Mouse (Mus musculus): ENCODE results near the gene Ccdc34. TPM values are rescaled to one million over a fixed set of nuclear protein-coding genes. Genes with fewer than 3 reads are reported as not detected.
"Not testable (repeated sequence)": the region's sequence is repeated elsewhere in the genome, so short reads cannot be mapped to it uniquely, and the experiment has no call there.

Gene Ccdc34
- polyA plus RNA-seq, 1 experiment from 2014 or later = 65.0 TPM

DNA sequence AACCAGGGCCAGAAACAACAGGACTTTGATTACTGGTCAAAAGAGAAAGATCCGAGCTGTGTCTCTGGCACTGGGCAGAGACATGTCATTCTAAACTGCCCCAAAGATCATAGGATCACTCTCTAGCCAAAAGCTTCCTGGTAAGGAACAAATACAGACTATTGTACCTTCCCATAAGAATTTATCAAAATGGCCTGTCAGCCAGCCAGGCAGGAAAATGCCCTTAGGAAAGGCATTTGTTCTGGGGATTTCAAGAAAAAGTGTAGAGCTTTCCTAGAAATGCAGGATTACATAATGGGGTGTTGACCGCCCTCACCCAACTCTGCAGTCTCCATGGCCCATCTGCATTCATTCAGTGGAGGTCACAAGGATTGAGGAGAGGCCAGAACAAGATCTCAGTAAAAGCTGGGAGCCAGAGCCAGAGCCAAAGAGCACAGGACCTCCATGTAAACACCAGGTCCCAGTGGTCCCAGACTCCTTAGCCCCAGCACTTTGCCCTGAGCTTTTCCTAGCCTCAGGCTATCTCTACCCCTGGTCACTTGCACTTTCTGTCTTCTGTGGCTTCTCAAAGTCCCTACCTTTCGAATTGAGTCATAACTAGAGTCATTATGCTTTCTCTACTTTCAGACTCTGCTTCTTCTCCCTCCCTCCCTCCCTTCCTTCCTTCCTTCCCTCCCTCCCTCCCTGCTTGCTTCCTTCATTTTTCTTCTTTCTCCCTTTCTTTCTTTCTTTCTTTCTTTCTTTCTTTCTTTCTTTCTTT lies 115.9 kb downstream of the Ccdc34 start:
- H3K4me2 ChIP-seq (replicated peaks; ENCODE audit: low read depth, low read length) = no peak overlapping the region
- no peaks in the 10 kb centered on the region for H3K4me1 ChIP-seq (replicated peaks; ENCODE audit: control insufficient read depth, insufficient read depth, low read length)
- no peaks in the 10 kb centered on the region for H3K27me3 ChIP-seq (ENCODE audit: control insufficient read depth, insufficient read depth, low read length)
- H3K9ac ChIP-seq (ENCODE audit: low read depth, low read length) = no peak overlapping the region
- WGBS = 63% methylated on average over 3 of the region's 3 CpGs
- no peak overlapping the region for H3K27ac ChIP-seq (ENCODE audit: low read depth, low read length)
- ATAC-seq (ENCODE audit: low FRiP score) (no peak), DNase-seq (ENCODE audit: low spot score) (no peak)
- no peak overlapping the region for H3K4me3 ChIP-seq (ENCODE audit: low read depth, low read length)
- no peaks in the 10 kb centered on the region for H3K9me3 ChIP-seq (ENCODE audit: control insufficient read depth, low read length)
- no peaks in the 10 kb centered on the region for H3K36me3 ChIP-seq (ENCODE audit: control insufficient read depth, insufficient read depth, low read length)

DNA sequence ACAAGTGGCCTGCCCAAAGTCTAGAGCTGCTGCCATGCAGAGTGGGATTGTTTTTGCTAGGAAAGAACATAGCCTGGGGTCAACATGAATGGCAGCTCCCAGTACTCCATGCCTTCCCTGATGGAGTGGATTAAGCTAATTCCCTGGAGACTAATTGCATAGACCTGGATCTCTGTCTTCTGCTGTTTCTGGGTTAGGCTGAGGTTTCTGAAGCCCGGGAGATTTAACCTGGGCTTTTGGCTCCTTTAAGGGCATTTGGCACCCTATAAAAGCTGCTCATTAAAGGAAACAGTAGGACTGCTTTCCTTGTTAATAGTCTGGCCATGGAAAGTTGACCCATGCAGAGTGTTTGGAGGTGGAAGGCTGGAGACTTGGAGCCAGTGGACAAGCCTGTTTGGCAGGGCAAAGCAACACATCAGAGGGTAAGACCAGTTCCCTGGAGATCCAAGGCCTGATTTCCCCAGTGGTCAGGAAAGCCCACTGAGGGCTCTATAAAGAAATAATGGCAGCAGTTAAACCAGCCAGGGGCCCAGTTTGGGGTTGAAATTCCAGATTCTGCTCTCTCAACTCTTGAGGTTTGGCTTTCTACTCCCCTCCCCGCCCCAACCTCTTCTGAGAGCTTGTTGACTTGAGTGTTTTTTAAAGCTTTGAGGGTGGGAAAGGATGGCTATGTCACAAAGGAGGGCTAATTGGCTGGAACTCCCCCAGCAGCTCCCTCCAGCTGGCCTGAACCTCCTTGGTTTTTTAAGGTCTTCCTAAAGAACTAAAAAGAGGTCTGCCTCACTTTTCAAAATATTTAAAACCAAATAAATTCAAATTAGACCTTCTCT lies 117.4 kb downstream of the Ccdc34 start:
- H3K27ac ChIP-seq (ENCODE audit: low read depth, low read length) = no peak overlapping the region
- H3K27me3 ChIP-seq (ENCODE audit: control insufficient read depth, insufficient read depth, low read length) = no peaks in the 10 kb centered on the region
- ATAC-seq (ENCODE audit: low FRiP score) (no peak), DNase-seq (ENCODE audit: low spot score) (no peak)
- no peaks in the 10 kb centered on the region for H3K9me3 ChIP-seq (ENCODE audit: control insufficient read depth, low read length)
- no peak overlapping the region for H3K4me2 ChIP-seq (replicated peaks; ENCODE audit: low read depth, low read length)
- 63% methylated on average over 2 of the region's 2 CpGs for WGBS
- no peak overlapping the region for H3K9ac ChIP-seq (ENCODE audit: low read depth, low read length)
- H3K36me3 ChIP-seq (ENCODE audit: control insufficient read depth, insufficient read depth, low read length) = no peaks in the 10 kb centered on the region
- no peaks in the 10 kb centered on the region for H3K4me1 ChIP-seq (replicated peaks; ENCODE audit: control insufficient read depth, insufficient read depth, low read length)
- H3K4me3 ChIP-seq (ENCODE audit: low read depth, low read length) = no peak overlapping the region

GRCm38 (mm10) chr2:110137291-110137690 lies 119.7 kb downstream of the Ccdc34 start:
- Histone ChIP-seq H3K4me1 (replicated peaks; ENCODE audit: control insufficient read depth, insufficient read depth, low read length) (no peaks in the 10 kb centered on the region), H3K36me3 (ENCODE audit: control insufficient read depth, insufficient read depth, low read length) (no peaks in the 10 kb centered on the region), H3K9me3 (ENCODE audit: control insufficient read depth, low read length) (no peaks in the 10 kb centered on the region), H3K4me3 (ENCODE audit: low read depth, low read length) (no peak overlapping the region), H3K27ac (ENCODE audit: low read depth, low read length) (no peak overlapping the region), H3K9ac (ENCODE audit: low read depth, low read length) (no peak overlapping the region), H3K27me3 (ENCODE audit: control insufficient read depth, insufficient read depth, low read length) (no peaks in the 10 kb centered on the region), H3K4me2 (replicated peaks; ENCODE audit: low read depth, low read length) (no peak overlapping the region)
- 79% methylated on average over 1 of the region's 1 CpGs for WGBS
- DNase-seq (ENCODE audit: low spot score) (no peak), ATAC-seq (ENCODE audit: low FRiP score) (no peak)

DNA sequence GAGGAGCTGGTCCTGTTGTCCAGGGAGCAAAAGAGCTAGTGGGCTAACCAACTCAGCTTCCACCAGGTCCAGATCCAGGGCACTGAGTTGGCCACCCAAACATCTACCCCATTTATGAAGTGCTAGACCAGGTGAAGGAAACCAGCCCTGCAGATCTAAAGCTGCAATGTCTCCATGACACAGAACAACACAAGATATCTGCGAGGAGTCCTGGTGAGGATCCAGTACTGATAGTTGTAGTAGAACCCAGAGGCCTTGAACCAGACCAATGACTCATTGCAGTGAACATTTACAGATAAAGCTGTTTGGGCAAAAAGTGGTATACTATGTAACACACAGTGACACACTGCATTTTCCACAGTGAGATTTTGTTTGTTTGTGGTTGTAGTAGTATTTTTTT lies 120.5 kb downstream of the Ccdc34 start:
- ATAC-seq (ENCODE audit: low FRiP score) (no peak), DNase-seq (ENCODE audit: low spot score) (no peak)
- Histone ChIP-seq H3K36me3 (ENCODE audit: control insufficient read depth, insufficient read depth, low read length) (no peaks in the 10 kb centered on the region), H3K27ac (ENCODE audit: low read depth, low read length) (no peak overlapping the region), H3K9me3 (ENCODE audit: control insufficient read depth, low read length) (no peaks in the 10 kb centered on the region), H3K27me3 (ENCODE audit: control insufficient read depth, insufficient read depth, low read length) (no peaks in the 10 kb centered on the region), H3K9ac (ENCODE audit: low read depth, low read length) (no peak overlapping the region), H3K4me2 (replicated peaks; ENCODE audit: low read depth, low read length) (no peak overlapping the region), H3K4me3 (ENCODE audit: low read depth, low read length) (no peak overlapping the region), H3K4me1 (replicated peaks; ENCODE audit: control insufficient read depth, insufficient read depth, low read length) (no peaks in the 10 kb centered on the region)
- 96% methylated on average over 1 of the region's 1 CpGs for WGBS

DNA sequence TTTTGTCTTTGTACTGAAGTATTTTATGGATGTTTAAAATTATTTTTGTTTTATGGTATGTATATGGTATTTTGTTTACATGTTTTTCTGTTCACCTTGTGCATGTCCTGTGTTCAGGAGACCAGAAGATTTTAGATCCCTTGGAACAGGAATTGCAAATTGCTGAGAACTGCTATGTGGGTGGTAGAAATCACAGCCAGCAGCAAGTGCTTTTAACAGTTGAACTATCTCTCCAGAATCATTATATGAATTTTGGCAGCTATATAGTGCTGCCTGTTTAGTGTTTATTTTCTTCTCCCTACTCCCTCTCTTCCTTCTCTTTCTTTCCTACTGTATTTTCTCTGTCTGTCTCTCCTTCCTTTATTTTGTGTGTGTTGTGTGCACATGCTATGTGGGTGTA lies 130.4 kb downstream of the Ccdc34 start:
- not testable (repeated sequence) for DNase-seq (ENCODE audit: low spot score); ATAC-seq (ENCODE audit: low FRiP score); H3K4me2 ChIP-seq (replicated peaks; ENCODE audit: low read depth, low read length); H3K9ac ChIP-seq (ENCODE audit: low read depth, low read length); H3K27me3 ChIP-seq (ENCODE audit: control insufficient read depth, insufficient read depth, low read length); H3K9me3 ChIP-seq (ENCODE audit: control insufficient read depth, low read length); H3K4me3 ChIP-seq (ENCODE audit: low read depth, low read length); H3K36me3 ChIP-seq (ENCODE audit: control insufficient read depth, insufficient read depth, low read length); H3K4me1 ChIP-seq (replicated peaks; ENCODE audit: control insufficient read depth, insufficient read depth, low read length); H3K27ac ChIP-seq (ENCODE audit: low read depth, low read length)

DNA sequence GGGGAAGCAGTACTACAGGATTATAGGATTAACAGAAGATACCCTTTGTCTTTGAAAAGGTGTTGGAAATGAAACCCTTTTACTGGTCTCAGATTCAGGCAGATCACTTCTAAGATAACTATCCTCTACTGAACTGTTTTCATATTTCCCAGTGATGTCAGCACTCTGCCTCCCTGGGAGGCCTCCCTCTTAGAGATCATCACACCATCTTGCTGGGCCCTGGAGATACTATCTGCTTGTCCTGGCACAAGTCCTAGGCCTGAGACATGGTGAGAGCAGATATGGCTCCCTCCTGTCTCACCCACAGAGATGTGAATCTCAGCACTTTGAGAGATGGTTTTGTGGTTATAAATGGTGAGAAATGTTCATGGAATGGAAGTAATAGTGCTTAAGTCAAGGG lies 131.6 kb downstream of the Ccdc34 start:
- ATAC-seq (ENCODE audit: low FRiP score) = no peak
- H3K9ac ChIP-seq (ENCODE audit: low read depth, low read length) = no peak overlapping the region
- no peaks in the 10 kb centered on the region for H3K36me3 ChIP-seq (ENCODE audit: control insufficient read depth, insufficient read depth, low read length)

GRCm38 (mm10) chr2:110156321-110156720 lies 138.7 kb downstream of the Ccdc34 start:
- no peak for ATAC-seq (ENCODE audit: low FRiP score)
- H3K9ac ChIP-seq (ENCODE audit: low read depth, low read length) = no peak overlapping the region
- 94% methylated on average over 2 of the region's 2 CpGs for WGBS
- H3K4me1 ChIP-seq (replicated peaks; ENCODE audit: control insufficient read depth, insufficient read depth, low read length) = no peaks in the 10 kb centered on the region
- no peaks in the 10 kb centered on the region for H3K36me3 ChIP-seq (ENCODE audit: control insufficient read depth, insufficient read depth, low read length)
- H3K4me3 ChIP-seq (ENCODE audit: low read depth, low read length) = no peak overlapping the region
- no peaks in the 10 kb centered on the region for H3K9me3 ChIP-seq (ENCODE audit: control insufficient read depth, low read length)
- H3K4me2 ChIP-seq (replicated peaks; ENCODE audit: low read depth, low read length) = no peak overlapping the region
- DNase-seq (ENCODE audit: low spot score) = no peak
- no peaks in the 10 kb centered on the region for H3K27me3 ChIP-seq (ENCODE audit: control insufficient read depth, insufficient read depth, low read length)
- H3K27ac ChIP-seq (ENCODE audit: low read depth, low read length) = no peak overlapping the region

More for the DNA sequence above, 131.6 kb downstream of the Ccdc34 start:
- Histone ChIP-seq H3K27me3 (ENCODE audit: control insufficient read depth, insufficient read depth, low read length) (no peaks in the 10 kb centered on the region), H3K4me1 (replicated peaks; ENCODE audit: control insufficient read depth, insufficient read depth, low read length) (no peaks in the 10 kb centered on the region), H3K4me3 (ENCODE audit: low read depth, low read length) (no peak overlapping the region), H3K27ac (ENCODE audit: low read depth, low read length) (no peak overlapping the region), H3K9me3 (ENCODE audit: control insufficient read depth, low read length) (no peaks in the 10 kb centered on the region), H3K4me2 (replicated peaks; ENCODE audit: low read depth, low read length) (no peak overlapping the region)
- DNase-seq (ENCODE audit: low spot score) = no peak

- H3K27me3 ChIP-seq (ENCODE audit: control insufficient read depth, insufficient read depth, low read length) = no peaks in the 10 kb centered on the region
- H3K9ac ChIP-seq (ENCODE audit: low read depth, low read length) = no peak overlapping the region
- H3K27ac ChIP-seq (ENCODE audit: low read depth, low read length) = no peak overlapping the region
- no peaks in the 10 kb centered on the region for H3K4me1 ChIP-seq (replicated peaks; ENCODE audit: control insufficient read depth, insufficient read depth, low read length)
- no peak overlapping the region for H3K4me2 ChIP-seq (replicated peaks; ENCODE audit: low read depth, low read length)
- 82% methylated on average over 4 of the region's 4 CpGs for WGBS
- DNase-seq (ENCODE audit: low spot score) (no peak), ATAC-seq (ENCODE audit: low FRiP score) (no peak)
- H3K9me3 ChIP-seq (ENCODE audit: control insufficient read depth, low read length) = no peaks in the 10 kb centered on the region
- H3K4me3 ChIP-seq (ENCODE audit: low read depth, low read length) = no peak overlapping the region
- H3K36me3 ChIP-seq (ENCODE audit: control insufficient read depth, insufficient read depth, low read length) = no peaks in the 10 kb centered on the region
Measured at GRCm38 (mm10) chr2:110165003-110165402, 147.4 kb downstream of the Ccdc34 start.

- DNase-seq (ENCODE audit: low spot score) (no peak), ATAC-seq (ENCODE audit: low FRiP score) (no peak)
- H3K4me3 ChIP-seq (ENCODE audit: low read depth, low read length) = no peak overlapping the region
- no peaks in the 10 kb centered on the region for H3K27me3 ChIP-seq (ENCODE audit: control insufficient read depth, insufficient read depth, low read length)
- no peak overlapping the region for H3K27ac ChIP-seq (ENCODE audit: low read depth, low read length)
- H3K9ac ChIP-seq (ENCODE audit: low read depth, low read length) = no peak overlapping the region
- H3K4me2 ChIP-seq (replicated peaks; ENCODE audit: low read depth, low read length) = no peak overlapping the region
- H3K9me3 ChIP-seq (ENCODE audit: control insufficient read depth, low read length) = no peaks in the 10 kb centered on the region
- no peaks in the 10 kb centered on the region for H3K36me3 ChIP-seq (ENCODE audit: control insufficient read depth, insufficient read depth, low read length)
- WGBS = 88% methylated on average over 4 of the region's 4 CpGs
- no peaks in the 10 kb centered on the region for H3K4me1 ChIP-seq (replicated peaks; ENCODE audit: control insufficient read depth, insufficient read depth, low read length)
Measured at GRCm38 (mm10) chr2:110167694-110168093, 150.1 kb downstream of the Ccdc34 start.
